Mouse (Mus musculus) olfactory bulb, adult 2 months (tissue): Measurements from ENCODE around the gene Bri3bp.

Source experiments
- CTCF ChIP-seq: fragments of 200-500 bp; IDR thresholded peaks from 2 replicates; pipeline ENCODE4 v1.5.1; 2012; ENCODE audit warnings: low read depth, mild to moderate bottlenecking, low read length, moderate library complexity; ENCODE audit not compliant: insufficient read depth
- POLR2A ChIP-seq: fragments of 200-500 bp; IDR thresholded peaks from 2 replicates; pipeline ENCODE4 v1.6.1; 2012; ENCODE audit warnings: mild to moderate bottlenecking, low read depth, low read length, moderate library complexity; ENCODE audit not compliant: insufficient read depth

GRCm38 (mm10) chr5:125479376-125479775, 38.0 kb downstream of the Bri3bp start:
- TF ChIP-seq POLR2A (no peak), CTCF (no peak)
